Mouse (Mus musculus) bone marrow macrophage, adult 2 months (primary cell): ENCODE measurements around the gene Prkcg. TPM values are rescaled to one million over a fixed set of nuclear protein-coding genes. Genes with fewer than 3 reads are reported as not detected.

Source experiments
- H3K27ac ChIP-seq: 2 replicates; pipeline ENCODE4 v1.5.1; 2012; ENCODE audit warnings: low read depth, low read length; ENCODE audit not compliant: insufficient read depth
- H3K4me1 ChIP-seq: 2 replicates; pipeline ENCODE4 v1.6.1; 2012; ENCODE audit warnings: low read length; ENCODE audit not compliant: control insufficient read depth, insufficient read depth
- H3K4me3 ChIP-seq: 2 replicates; pipeline ENCODE4 v1.5.1; 2012; ENCODE audit warnings: mild to moderate bottlenecking, low read length, moderate library complexity; ENCODE audit not compliant: insufficient read depth
- CTCF ChIP-seq: IDR thresholded peaks from 2 replicates; pipeline ENCODE4 v1.5.1; 2012; ENCODE audit warnings: low read depth, mild to moderate bottlenecking, low read length, moderate library complexity
- POLR2A ChIP-seq: IDR thresholded peaks from 2 replicates; pipeline ENCODE4 v1.6.1; 2012; ENCODE audit warnings: mild to moderate bottlenecking, low read depth, low read length, borderline replicate concordance
- polyA plus RNA-seq: library from polyadenylated mRNA; stranded (reverse); fragments of >200 nt; gene quantifications from 2 replicates; pipeline ENCODE4 v1.2.4, GENCODE M21; 2012; ENCODE audit not compliant: missing spikeins, insufficient read depth, insufficient read length

Prkcg gene
- polyA plus RNA-seq, 1 experiment, result 1.6 TPM

- H3K4me3 ChIP-seq, result no peak within 1 kb of the TSS
- H3K4me1 ChIP-seq, result no peaks in the 10 kb centered on the region
- no peak within 1 kb of the TSS for H3K27ac ChIP-seq
- TF ChIP-seq POLR2A, result no peak
- no peak for TF ChIP-seq CTCF
These were observed 43.9 kb downstream of the Prkcg start, which contains the start of gene Cacng7 for GRCm38 (mm10) chr7:3332619-3333521. Gene Cacng7, plus strand, starts transcription at chr7:3332955.

GRCm38 (mm10) chr7:3333542-3333941 lies 44.6 kb downstream of the Prkcg start:
- Histone ChIP-seq H3K4me3 (no peak overlapping the region), H3K27ac (no peak overlapping the region), H3K4me1 (no peaks in the 10 kb centered on the region)
- no peak for TF ChIP-seq POLR2A
- no peak for TF ChIP-seq CTCF

GRCm38 (mm10) chr7:3336412-3336811 lies 47.4 kb downstream of the Prkcg start:
- Histone ChIP-seq H3K27ac (no peak overlapping the region), H3K4me1 (no peaks in the 10 kb centered on the region), H3K4me3 (no peak overlapping the region)
- TF ChIP-seq CTCF (no peak), POLR2A (no peak)

GRCm38 (mm10) chr7:3338286-3338935 lies 49.4 kb downstream of the Prkcg start:
- Histone ChIP-seq H3K27ac (no peak overlapping the region), H3K4me1 (no peaks in the 10 kb centered on the region), H3K4me3 (no peak overlapping the region)
- TF ChIP-seq POLR2A (no peak), CTCF (no peak)

GRCm38 (mm10) chr7:3339010-3339409 lies 50.0 kb downstream of the Prkcg start:
- TF ChIP-seq POLR2A (no peak), CTCF (no peak)
- Histone ChIP-seq H3K4me1 (no peaks in the 10 kb centered on the region), H3K27ac (no peak overlapping the region), H3K4me3 (no peak overlapping the region)

GRCm38 (mm10) chr7:3343861-3344260 lies 54.9 kb downstream of the Prkcg start:
- Histone ChIP-seq H3K27ac (no peak overlapping the region), H3K4me1 (no peaks in the 10 kb centered on the region), H3K4me3 (no peak overlapping the region)
- no peak for TF ChIP-seq CTCF
- no peak for TF ChIP-seq POLR2A

GRCm38 (mm10) chr7:3345301-3345700 lies 56.3 kb downstream of the Prkcg start:
- TF ChIP-seq CTCF (no peak), POLR2A (no peak)

GRCm38 (mm10) chr7:3347366-3348287 lies 58.6 kb downstream of the Prkcg start:
- TF ChIP-seq POLR2A (no peak), CTCF (no peak)
- Histone ChIP-seq H3K27ac (no peak overlapping the region), H3K4me1 (no peaks in the 10 kb centered on the region), H3K4me3 (no peak overlapping the region)

More at GRCm38 (mm10) chr7:3345301-3345700, 56.3 kb downstream of the Prkcg start:
- H3K4me1 ChIP-seq, result no peaks in the 10 kb centered on the region
- no peak overlapping the region for H3K27ac ChIP-seq
- no peak overlapping the region for H3K4me3 ChIP-seq

- H3K4me1 ChIP-seq, result no peaks in the 10 kb centered on the region
- H3K27ac ChIP-seq, result no peak overlapping the region
- TF ChIP-seq POLR2A (no peak), CTCF (no peak)
- no peak overlapping the region for H3K4me3 ChIP-seq
These were observed 59.3 kb downstream of the Prkcg start for GRCm38 (mm10) chr7:3348326-3348725.

GRCm38 (mm10) chr7:3349775-3350174 lies 60.8 kb downstream of the Prkcg start:
- no peak overlapping the region for H3K27ac ChIP-seq
- H3K4me3 ChIP-seq, result no peak overlapping the region
- no peaks in the 10 kb centered on the region for H3K4me1 ChIP-seq
- no peak for TF ChIP-seq CTCF
- no peak for TF ChIP-seq POLR2A
